Mouse (Mus musculus) MEL (cell line): Measurements from ENCODE around the gene Trmt2b. TPM values are rescaled to one million over a fixed set of nuclear protein-coding genes. Genes with fewer than 3 reads are reported as not detected.
A peak's percentile ranks its signal among the peaks of the same experiment; 100 is the strongest.

Experiments used
- DNase-seq: peaks from one replicate; pipeline ENCODE4 v3.0.0; 2011; ENCODE audit warnings: low read depth, low spot score
- H3K27ac ChIP-seq: 2 replicates; pipeline ENCODE4 v1.5.1; 2012; ENCODE audit warnings: low read depth, mild to moderate bottlenecking, control low read depth, low read length, moderate library complexity; ENCODE audit not compliant: control insufficient read depth
- H3K27me3 ChIP-seq, 2 experiments: fragments of 150-350 bp in 1 of 2; sonication (generic) in 1 of 2; 2 replicates each; pipeline ENCODE4 v1.6.1; 2012; ENCODE audit warnings: low read length in 2 of 2, mild to moderate bottlenecking in 2 of 2, improper control_type of control experiment in 1 of 2, moderate library complexity in 1 of 2; ENCODE audit not compliant: insufficient read depth in 2 of 2, control insufficient read depth in 1 of 2
- H3K36me3 ChIP-seq, 2 experiments: 2 replicates each; pipeline ENCODE4 v1.6.1; 2012 to 2014; ENCODE audit warnings: low read length in 2 of 2, improper control_type of control experiment in 1 of 2, inconsistent platforms in 1 of 2, mild to moderate bottlenecking in 1 of 2; ENCODE audit not compliant: insufficient read depth in 2 of 2, control insufficient read depth in 1 of 2
- H3K4me1 ChIP-seq, 2 experiments: fragments of 150-350 bp in 1 of 2; sonication (generic) in 1 of 2; 2 replicates each; pipeline ENCODE4 v1.6.1; 2012; ENCODE audit warnings: low read length in 2 of 2, improper control_type of control experiment in 1 of 2, mild to moderate bottlenecking in 1 of 2; ENCODE audit not compliant: insufficient read depth in 2 of 2, control insufficient read depth in 1 of 2
- H3K4me3 ChIP-seq, 2 experiments: fragments of 150-350 bp in 1 of 2; sonication (generic) in 1 of 2; 2 replicates each; pipeline ENCODE4 v1.5.1; 2012; ENCODE audit warnings: low read depth in 2 of 2, low read length in 2 of 2, mild to moderate bottlenecking in 2 of 2, moderate library complexity in 2 of 2, control low read depth in 1 of 2, improper control_type of control experiment in 1 of 2; ENCODE audit not compliant: control insufficient read depth in 1 of 2, insufficient read depth in 1 of 2
- H3K79me2 ChIP-seq: 2 replicates; pipeline ENCODE4 v1.6.1; 2012; ENCODE audit warnings: mild to moderate bottlenecking, low read length, moderate library complexity; ENCODE audit not compliant: control insufficient read depth, poor library complexity, insufficient read depth
- H3K9ac ChIP-seq: 2 replicates; pipeline ENCODE4 v1.6.1; 2012; ENCODE audit warnings: low read depth, mild to moderate bottlenecking, control low read depth, low read length, moderate library complexity; ENCODE audit not compliant: control insufficient read depth, poor library complexity, severe bottlenecking
- H3K9me3 ChIP-seq: fragments of 150-350 bp; sonication (generic); replicated peaks from 2 replicates; pipeline ENCODE4 v1.6.1; 2012; ENCODE audit warnings: mild to moderate bottlenecking, low read length, improper control_type of control experiment, moderate library complexity; ENCODE audit not compliant: insufficient read depth
- BHLHE40 ChIP-seq: IDR thresholded peaks from 2 replicates; pipeline ENCODE4 v1.6.1; 2012; ENCODE audit warnings: low read depth, mild to moderate bottlenecking, inconsistent platforms, low read length, improper control_type of control experiment, borderline replicate concordance
- CHD1 ChIP-seq: IDR thresholded peaks from 2 replicates; pipeline ENCODE4 v1.6.1; 2012; ENCODE audit warnings: low read depth, mild to moderate bottlenecking, inconsistent platforms, low read length, improper control_type of control experiment
- CHD2 ChIP-seq: IDR thresholded peaks from 2 replicates; pipeline ENCODE4 v1.6.1; 2011; ENCODE audit warnings: low read length, improper control_type of control experiment
- CTCF ChIP-seq, 3 experiments: IDR thresholded peaks in 2 of 3; conservative IDR thresholded peaks in 1 of 3; 2 replicates each; pipeline ENCODE4 v1.5.1; 2011 to 2012; ENCODE audit warnings: low read length in 3 of 3, low read depth in 2 of 3, mild to moderate bottlenecking in 2 of 3, improper control_type of control experiment in 1 of 3, inconsistent platforms in 1 of 3, mixed read lengths in 1 of 3, moderate library complexity in 1 of 3; ENCODE audit not compliant: control insufficient read depth in 1 of 3, insufficient read depth in 1 of 3, poor library complexity in 1 of 3, severe bottlenecking in 1 of 3
- E2F4 ChIP-seq: IDR thresholded peaks from 2 replicates; pipeline ENCODE4 v1.6.1; 2011; ENCODE audit warnings: low read depth, low read length, improper control_type of control experiment, borderline replicate concordance
- ELF1 ChIP-seq: IDR thresholded peaks from 2 replicates; pipeline ENCODE4 v1.6.1; 2014; ENCODE audit warnings: low read depth, mild to moderate bottlenecking, inconsistent platforms, low read length, improper control_type of control experiment, moderate library complexity
- EP300 ChIP-seq, 2 experiments: IDR thresholded peaks; 2 replicates each; pipeline ENCODE4 v1.6.1; 2011; ENCODE audit warnings: improper control_type of control experiment in 2 of 2, low read length in 2 of 2, low read depth in 1 of 2, mild to moderate bottlenecking in 1 of 2
- ETS1 ChIP-seq: IDR thresholded peaks from 2 replicates; pipeline ENCODE4 v1.6.1; 2012; ENCODE audit warnings: low read depth, mild to moderate bottlenecking, inconsistent platforms, low read length, improper control_type of control experiment, moderate library complexity
- GABPA ChIP-seq: IDR thresholded peaks from 2 replicates; pipeline ENCODE4 v1.6.1; 2012; ENCODE audit warnings: low read depth, mild to moderate bottlenecking, inconsistent platforms, low read length, improper control_type of control experiment, moderate library complexity
- JUND ChIP-seq: IDR thresholded peaks from 2 replicates; pipeline ENCODE4 v1.6.1; 2011; ENCODE audit warnings: low read depth, mild to moderate bottlenecking, improper control_type of control experiment, low read length
- KAT2A ChIP-seq: conservative IDR thresholded peaks from 2 replicates; pipeline ENCODE4 v1.6.1; 2012; ENCODE audit warnings: low read depth, low read length, improper control_type of control experiment, inconsistent platforms
- MAFK ChIP-seq: IDR thresholded peaks from 2 replicates; pipeline ENCODE4 v1.6.1; 2011; ENCODE audit warnings: low read depth, mild to moderate bottlenecking, low read length, improper control_type of control experiment, borderline replicate concordance
- MAX ChIP-seq: IDR thresholded peaks from 2 replicates; pipeline ENCODE4 v1.6.1; 2011; ENCODE audit warnings: low read length, improper control_type of control experiment
- MAZ ChIP-seq: IDR thresholded peaks from 2 replicates; pipeline ENCODE4 v1.6.1; 2012; ENCODE audit warnings: low read depth, mild to moderate bottlenecking, inconsistent platforms, low read length, improper control_type of control experiment
- MEF2A ChIP-seq: IDR thresholded peaks from 2 replicates; pipeline ENCODE4 v1.6.1; 2014; ENCODE audit warnings: low read depth, mild to moderate bottlenecking, inconsistent platforms, low read length, improper control_type of control experiment; ENCODE audit not compliant: poor library complexity, insufficient replicate concordance, severe bottlenecking; ENCODE audit errors: extremely low read depth
- MXI1 ChIP-seq: IDR thresholded peaks from 2 replicates; pipeline ENCODE4 v1.6.1; 2011; ENCODE audit warnings: mild to moderate bottlenecking, low read depth, low read length, improper control_type of control experiment
- MYB ChIP-seq: IDR thresholded peaks from 2 replicates; pipeline ENCODE4 v1.6.1; 2011; ENCODE audit warnings: mild to moderate bottlenecking, low read depth, low read length, improper control_type of control experiment
- MYC ChIP-seq: IDR thresholded peaks from 2 replicates; pipeline ENCODE4 v1.6.1; 2011; ENCODE audit warnings: low read depth, mild to moderate bottlenecking, low read length, improper control_type of control experiment, moderate library complexity
- NELFE ChIP-seq: IDR thresholded peaks from 2 replicates; pipeline ENCODE4 v1.6.1; 2011; ENCODE audit warnings: low read depth, low read length, improper control_type of control experiment
- NRF1 ChIP-seq: IDR thresholded peaks from 2 replicates; pipeline ENCODE4 v1.6.1; 2014; ENCODE audit warnings: low read depth, mild to moderate bottlenecking, inconsistent platforms, low read length, improper control_type of control experiment, moderate library complexity; ENCODE audit not compliant: poor library complexity, insufficient read depth, severe bottlenecking
- POLR2A ChIP-seq, 2 experiments: IDR thresholded peaks; 2 replicates each; pipeline ENCODE4 v1.6.1; 2011 to 2012; ENCODE audit warnings: low read length in 2 of 2, mild to moderate bottlenecking in 2 of 2, control low read depth in 1 of 2, improper control_type of control experiment in 1 of 2, low read depth in 1 of 2, moderate library complexity in 1 of 2; ENCODE audit not compliant: control insufficient read depth in 1 of 2, insufficient read depth in 1 of 2, poor library complexity in 1 of 2
- POLR2AphosphoS5 ChIP-seq: IDR thresholded peaks from 2 replicates; pipeline ENCODE4 v1.6.1; 2012; ENCODE audit warnings: low read depth, borderline replicate concordance, mild to moderate bottlenecking, inconsistent platforms, low read length, moderate library complexity, mixed read lengths
- RCOR1 ChIP-seq: IDR thresholded peaks from 2 replicates; pipeline ENCODE4 v1.6.1; 2012; ENCODE audit warnings: low read depth, mild to moderate bottlenecking, inconsistent platforms, low read length, improper control_type of control experiment
- SMC3 ChIP-seq: IDR thresholded peaks from 2 replicates; pipeline ENCODE4 v1.6.1; 2011; ENCODE audit warnings: low read depth, low read length, improper control_type of control experiment
- TAL1 ChIP-seq: IDR thresholded peaks from 2 replicates; pipeline ENCODE4 v1.6.1; 2012; ENCODE audit warnings: mild to moderate bottlenecking, inconsistent platforms, low read length, moderate library complexity, mixed read lengths
- TBP ChIP-seq: IDR thresholded peaks from 2 replicates; pipeline ENCODE4 v1.8.0; 2011; ENCODE audit warnings: low read depth, low read length, improper control_type of control experiment
- TCF12 ChIP-seq: IDR thresholded peaks from 2 replicates; pipeline ENCODE4 v1.6.1; 2014; ENCODE audit warnings: low read depth, mild to moderate bottlenecking, inconsistent platforms, low read length, improper control_type of control experiment, moderate library complexity
- UBTF ChIP-seq: IDR thresholded peaks from 2 replicates; pipeline ENCODE4 v1.6.1; 2012; ENCODE audit warnings: low read depth, mild to moderate bottlenecking, inconsistent platforms, low read length, improper control_type of control experiment, moderate library complexity, borderline replicate concordance; ENCODE audit not compliant: insufficient read depth
- USF1 ChIP-seq: IDR thresholded peaks from 2 replicates; pipeline ENCODE4 v1.6.1; 2014; ENCODE audit warnings: low read depth, mild to moderate bottlenecking, inconsistent platforms, low read length, improper control_type of control experiment, moderate library complexity
- ZC3H11A ChIP-seq: IDR thresholded peaks from 2 replicates; pipeline ENCODE4 v1.6.1; 2012; ENCODE audit warnings: low read depth, mild to moderate bottlenecking, inconsistent platforms, low read length, improper control_type of control experiment
- ZKSCAN1 ChIP-seq: IDR thresholded peaks from 2 replicates; pipeline ENCODE4 v1.6.1; 2012; ENCODE audit warnings: low read depth, mild to moderate bottlenecking, inconsistent platforms, low read length, improper control_type of control experiment, moderate library complexity
- ZMIZ1 ChIP-seq: IDR thresholded peaks from 2 replicates; pipeline ENCODE4 v1.6.1; 2012; ENCODE audit warnings: low read depth, mild to moderate bottlenecking, inconsistent platforms, low read length, improper control_type of control experiment, moderate library complexity
- ZNF384 ChIP-seq: IDR thresholded peaks from 2 replicates; pipeline ENCODE4 v1.6.1; 2012; ENCODE audit warnings: low read depth, mild to moderate bottlenecking, inconsistent platforms, low read length, improper control_type of control experiment
- polyA plus RNA-seq, 2 experiments: library from polyadenylated mRNA; stranded (reverse) in 1 of 2; unstranded in 1 of 2; fragments of >175 nt in 1 of 2; fragments of >200 nt in 1 of 2; gene quantifications; 2 replicates each; pipeline versions ENCODE4 v1.2.1 to v1.2.4; 2012; ENCODE audit warnings: low replicate concordance in 2 of 2, low read depth in 1 of 2; ENCODE audit not compliant: insufficient read length in 2 of 2, insufficient read depth in 1 of 2, missing spikeins in 1 of 2
- total RNA-seq: library from RNA; depleted of rRNA; stranded (reverse); fragments of 300-350 nt; gene quantifications from 2 replicates; pipeline ENCODE4 v1.2.3, GENCODE M21; 2012; rRNA removed

The Trmt2b gene
- 19.2 and 19.8 TPM in 2 replicates for total RNA-seq
- 10 to 100 TPM in 1 of 2 experiments, not detected in 1; 36.4 TPM for polyA plus RNA-seq

- peak; percentile 92 for DNase-seq
- H3K4me1 ChIP-seq: peaks cover 12 to 13% of the 10 kb centered on the region in 2 experiments
- no peaks in the 10 kb centered on the region for H3K9me3 ChIP-seq
- peak within 1 kb of the TSS; percentile 89 for H3K9ac ChIP-seq
- H3K27me3 ChIP-seq: no peaks in the 10 kb centered on the region
- peaks cover 15% of the 10 kb centered on the region for H3K79me2 ChIP-seq
- H3K4me3 ChIP-seq: peak within 1 kb of the TSS; percentile 91
- peaks cover 2 to 23% of the 10 kb centered on the region in 2 experiments; a peak in 3 of 4 replicates for H3K36me3 ChIP-seq
- H3K27ac ChIP-seq: peak within 1 kb of the TSS; percentile 79
- TF ChIP-seq ZC3H11A (no peak), CHD1 (no peak), TBP (peak; percentile 47; the same call in 1 of the 2 replicates), GABPA (no peak), SMC3 (peak; percentile 7; the same call in 1 of the 2 replicates), MXI1 (no peak; the same call in 1 of the 2 replicates), JUND (no peak), POLR2A (IDR thresholded peaks at IDR 0.05; ENCODE audit: control insufficient read depth in 1 of 2, insufficient read depth in 1 of 2, low read depth in 1 of 2, low read length in 2 of 2, poor library complexity in 1 of 2) (peak in 1 of 2 experiments; percentile 77; a peak in 2 of 4 replicates), POLR2AphosphoS5 (no peak), UBTF (no peak), USF1 (no peak), CHD2 (peak; percentile 29), MAFK (no peak), BHLHE40 (peak; percentile 33; the same call in 1 of the 2 replicates), E2F4 (peak; percentile 82), ZMIZ1 (peak; percentile 76; the same call in 1 of the 2 replicates), RCOR1 (0 out of 2 replicates have a peak, but pooled peaks have one; percentile 31), CTCF (IDR thresholded peaks at IDR 0.05 in 2 of 3, conservative IDR thresholded peaks at IDR 0.05 in 1 of 3; ENCODE audit: control insufficient read depth in 1 of 3, insufficient read depth in 1 of 3, low read depth in 2 of 3, low read length in 3 of 3, poor library complexity in 1 of 3, severe bottlenecking in 1 of 3) (no peak), EP300 (IDR thresholded peaks at IDR 0.05; ENCODE audit: low read depth in 1 of 2, low read length in 2 of 2) (peak in 1 of 2 experiments; percentile 41; a peak in 2 of 4 replicates), ETS1 (no peak), MYB (no peak), NRF1 (peak; percentile 63), MYC (0 out of 2 replicates have a peak, but pooled peaks have one; percentile 19), ZKSCAN1 (0 out of 2 replicates have a peak, but pooled peaks have one; percentile 8), MAX (peak; percentile 72), ELF1 (peak; percentile 97), KAT2A (peak; percentile 46; the same call in 1 of the 2 replicates), NELFE (peak; percentile 78), MEF2A (no peak), TAL1 (no peak), TCF12 (0 out of 2 replicates have a peak, but pooled peaks have one; percentile 20), ZNF384 (no peak), MAZ (peak; percentile 68; the same call in 1 of the 2 replicates)
Measured at GRCm38 (mm10) chrX:134276275-134277160, at the start of gene Trmt2b. TSS of gene Trmt2b (minus strand) at chrX:134276984.
